27 mouse cellular contexts compared by ENCODE assay signal in genomic region chr8:55964759-55965320, GRCm38 (mm10). TPM values are rescaled to one million over a fixed set of nuclear protein-coding genes. Genes with fewer than 3 reads are reported as not detected.
DNase-seq lines count a peak whose midpoint lies in the region; ATAC-seq lines count a peak whose summit lies in the region.
"Had no signal": no experiment of that assay in that cellular context is flagged by ENCODE, and none has a peak within 500 bp of the region (broad histone marks: within the 10 kb centered on the region; RNA-seq: fewer than 3 reads in every experiment).

No protein-coding gene starts in this region.

- no peak overlapping the region for H3K27ac ChIP-seq in forebrain, embryonic 12.5 days
- H3K27ac ChIP-seq in forebrain, embryonic 15.5 days (replicated peaks) = no peak overlapping the region
- no peak overlapping the region for H3K27ac ChIP-seq in neural tube, embryonic 12.5 days
- no peak overlapping the region for H3K27ac ChIP-seq in neural tube, embryonic 14.5 days (ENCODE audit: low read depth, low read length)
- H3K27ac ChIP-seq: embryonic facial prominence, embryonic 13.5 days; gastrocnemius, adult 2 months; heart, embryonic 10.5 days; hindbrain, embryonic 13.5 days; intestine, embryonic 15.5 days had no signal

- 32% methylated on average over 3 of the region's 3 CpGs for WGBS in forebrain, embryonic 12.5 days
- 8% methylated on average over 3 of the region's 3 CpGs for WGBS in forebrain, embryonic 15.5 days
- WGBS in neural tube, embryonic 12.5 days = 68% methylated on average over 3 of the region's 3 CpGs
- WGBS in neural tube, embryonic 14.5 days = 42% methylated on average over 3 of the region's 3 CpGs

- H3K27me3 ChIP-seq in forebrain, embryonic 12.5 days = peaks cover 4% of the 10 kb centered on the region
- peaks cover 7% of the 10 kb centered on the region; the same call in 1 of the 2 replicates for H3K27me3 ChIP-seq in forebrain, embryonic 15.5 days
- H3K27me3 ChIP-seq in neural tube, embryonic 12.5 days (replicated peaks) = no peaks in the 10 kb centered on the region
- no peaks in the 10 kb centered on the region for H3K27me3 ChIP-seq in neural tube, embryonic 14.5 days (ENCODE audit: control insufficient read depth, insufficient read depth, low read length)
- H3K27me3 ChIP-seq: embryonic facial prominence, embryonic 13.5 days; hindbrain, embryonic 13.5 days; intestine, embryonic 15.5 days; Patski had no signal

- DNase-seq in neural tube, embryonic 10.5 days (ENCODE audit: extremely low spot score, low spot score) = no peak
- DNase-seq in heart, adult 18-20 months = no peak
- no peak for DNase-seq in MN1 (ENCODE audit: low spot score)
- DNase-seq: adrenal gland, postnatal 14 days; cerebellum, adult 18-20 months; cerebellum, adult 9-11 months; cerebellum, postnatal 36 days; gastrocnemius, adult 2 months; gastrocnemius, postnatal 36 days; heart, adult 11 months; heart, postnatal 10 days; heart, postnatal 4 days had no signal

- H3K4me3 ChIP-seq in forebrain, embryonic 12.5 days (replicated peaks) = no peak overlapping the region
- no peak overlapping the region for H3K4me3 ChIP-seq in forebrain, embryonic 15.5 days
- H3K4me3 ChIP-seq in neural tube, embryonic 12.5 days = no peak overlapping the region
- no peak overlapping the region for H3K4me3 ChIP-seq in neural tube, embryonic 14.5 days (ENCODE audit: low read depth, low read length)
- H3K4me3 ChIP-seq: embryonic facial prominence, embryonic 13.5 days; gastrocnemius, adult 2 months; heart, embryonic 10.5 days; hindbrain, embryonic 13.5 days; intestine, embryonic 15.5 days had no signal

- no peaks in the 10 kb centered on the region for H3K4me1 ChIP-seq in forebrain, embryonic 12.5 days
- no peaks in the 10 kb centered on the region for H3K4me1 ChIP-seq in forebrain, embryonic 15.5 days
- no peaks in the 10 kb centered on the region for H3K4me1 ChIP-seq in neural tube, embryonic 12.5 days
- H3K4me1 ChIP-seq in neural tube, embryonic 14.5 days (ENCODE audit: control insufficient read depth, insufficient read depth, low read length) = no peaks in the 10 kb centered on the region
- H3K4me1 ChIP-seq: embryonic facial prominence, embryonic 13.5 days; heart, embryonic 10.5 days; hindbrain, embryonic 13.5 days; intestine, embryonic 15.5 days had no signal

- no peaks in the 10 kb centered on the region for H3K36me3 ChIP-seq in forebrain, embryonic 12.5 days (replicated peaks)
- no peaks in the 10 kb centered on the region for H3K36me3 ChIP-seq in forebrain, embryonic 15.5 days
- H3K36me3 ChIP-seq in neural tube, embryonic 12.5 days = no peaks in the 10 kb centered on the region
- H3K36me3 ChIP-seq in neural tube, embryonic 14.5 days (ENCODE audit: control insufficient read depth, insufficient read depth, low read length) = no peaks in the 10 kb centered on the region
- H3K36me3 ChIP-seq: embryonic facial prominence, embryonic 13.5 days; heart, embryonic 10.5 days; hindbrain, embryonic 13.5 days; intestine, embryonic 15.5 days had no signal

- ATAC-seq in forebrain, embryonic 12.5 days (ENCODE audit: low FRiP score) = peak; percentile 83; the same call in 1 of the 2 replicates
- ATAC-seq in forebrain, embryonic 15.5 days (replicated peaks) = no peak
- peak; percentile 65; the same call in 1 of the 2 replicates for ATAC-seq in neural tube, embryonic 12.5 days (ENCODE audit: low FRiP score, low read depth)
- ATAC-seq in neural tube, embryonic 14.5 days (ENCODE audit: low read depth) = peak; percentile 87; the same call in 1 of the 2 replicates
- no peak for ATAC-seq in erythroblast, adult 5-6 weeks (replicated peaks; ENCODE audit: low FRiP score, poor library complexity, severe bottlenecking)
- ATAC-seq: activated CD4-positive, CD25-positive, alpha-beta regulatory T cell, adult 4 months; intestine, embryonic 15.5 days; Patski had no signal

- no peak overlapping the region for H3K9ac ChIP-seq in forebrain, embryonic 12.5 days
- no peak overlapping the region for H3K9ac ChIP-seq in forebrain, embryonic 15.5 days (replicated peaks)
- no peak overlapping the region for H3K9ac ChIP-seq in neural tube, embryonic 12.5 days
- H3K9ac ChIP-seq in neural tube, embryonic 14.5 days (replicated peaks; ENCODE audit: low read depth, low read length) = no peak overlapping the region
- H3K9ac ChIP-seq: embryonic facial prominence, embryonic 13.5 days; hindbrain, embryonic 13.5 days; intestine, embryonic 15.5 days had no signal

- H3K9me3 ChIP-seq in forebrain, embryonic 12.5 days = no peaks in the 10 kb centered on the region
- no peaks in the 10 kb centered on the region for H3K9me3 ChIP-seq in forebrain, embryonic 15.5 days
- H3K9me3 ChIP-seq in neural tube, embryonic 12.5 days = no peaks in the 10 kb centered on the region
- no peaks in the 10 kb centered on the region for H3K9me3 ChIP-seq in neural tube, embryonic 14.5 days (ENCODE audit: control insufficient read depth, low read length)
- H3K9me3 ChIP-seq: embryonic facial prominence, embryonic 13.5 days; heart, embryonic 10.5 days; hindbrain, embryonic 13.5 days; intestine, embryonic 15.5 days had no signal

- H3K4me2 ChIP-seq in forebrain, embryonic 12.5 days = no peak overlapping the region
- no peak overlapping the region for H3K4me2 ChIP-seq in forebrain, embryonic 15.5 days (replicated peaks)
- H3K4me2 ChIP-seq in neural tube, embryonic 12.5 days (replicated peaks) = no peak overlapping the region
- no peak overlapping the region for H3K4me2 ChIP-seq in neural tube, embryonic 14.5 days (ENCODE audit: low read depth, low read length)
- H3K4me2 ChIP-seq: embryonic facial prominence, embryonic 13.5 days; hindbrain, embryonic 13.5 days; intestine, embryonic 15.5 days had no signal

RNA-seq across cellular contexts. Expression of gene Glra3, which starts 24.6 kb away (rescaled TPM):
- polyA plus RNA-seq in forebrain, embryonic 12.5 days (2016; fragmentation: Nextera tagmentation; extraction: Ambion mirVana) = 0.09 and 0.11 TPM in 2 replicates
- polyA plus RNA-seq in forebrain, embryonic 15.5 days (2015; fragmentation: Nextera tagmentation; extraction: Ambion mirVana) = 0.38 and 0.56 TPM in 2 replicates
- polyA plus RNA-seq in neural tube, embryonic 12.5 days (2016; fragmentation: Nextera tagmentation; extraction: Ambion mirVana) = 0.06 and 0.13 TPM in 2 replicates
- 1.5 and 3.2 TPM in 2 replicates for polyA plus RNA-seq in neural tube, embryonic 14.5 days (2014; fragmentation: Nextera tagmentation; extraction: Ambion mirVana)
- not detected in 2 replicates for total RNA-seq in erythroblast, adult 5-6 weeks (2015; ENCODE audit: low replicate concordance)
- total RNA-seq in erythroblast, adult 5-6 weeks (2017; ENCODE audit: low replicate concordance) = not detected in 2 replicates
- total RNA-seq in heart, adult 18-20 months (2021) = not detected
- total RNA-seq: adrenal gland, adult 18-20 months; adrenal gland, postnatal 14 days; gastrocnemius, adult 2 months; gastrocnemius, postnatal 36 days; heart, postnatal 10 days; heart, postnatal 4 days; MEL had no signal
- polyA plus RNA-seq: activated CD4-positive, CD25-positive, alpha-beta regulatory T cell, adult 4 months; heart, embryonic 10.5 days; heart, embryonic 14.5 days; Patski had no signal

RNA-seq across cellular contexts. Expression of gene Adam29, which starts 58.1 kb away (rescaled TPM):
- polyA plus RNA-seq in forebrain, embryonic 12.5 days (2016; fragmentation: Nextera tagmentation; extraction: Ambion mirVana) = not detected in 2 replicates
- not detected in 2 replicates for polyA plus RNA-seq in forebrain, embryonic 15.5 days (2015; fragmentation: Nextera tagmentation; extraction: Ambion mirVana)
- polyA plus RNA-seq in neural tube, embryonic 12.5 days (2016; fragmentation: Nextera tagmentation; extraction: Ambion mirVana) = not detected in 2 replicates
- not detected in 2 replicates for polyA plus RNA-seq in neural tube, embryonic 14.5 days (2014; fragmentation: Nextera tagmentation; extraction: Ambion mirVana)
- total RNA-seq in erythroblast, adult 5-6 weeks (2015; ENCODE audit: low replicate concordance) = not detected in 2 replicates
- total RNA-seq in erythroblast, adult 5-6 weeks (2017; ENCODE audit: low replicate concordance) = not detected in 2 replicates
- total RNA-seq in heart, adult 18-20 months (2021) = not detected
- total RNA-seq: adrenal gland, adult 18-20 months; adrenal gland, postnatal 14 days; gastrocnemius, adult 2 months; gastrocnemius, postnatal 36 days; heart, postnatal 10 days; heart, postnatal 4 days; MEL had no signal
- polyA plus RNA-seq: activated CD4-positive, CD25-positive, alpha-beta regulatory T cell, adult 4 months; C2C12; embryonic facial prominence, embryonic 13.5 days; heart, embryonic 10.5 days; heart, embryonic 14.5 days; hindbrain, embryonic 13.5 days; intestine, embryonic 15.5 days; Patski had no signal

Comparison
In these comparisons a context has a peak if more than half of its experiments do, and no peak if none do; other contexts are left out.
1. ATAC-seq: peak in forebrain, embryonic 12.5 days (single experiment), neural tube, embryonic 12.5 days (single experiment) and neural tube, embryonic 14.5 days (single experiment); none in forebrain, embryonic 15.5 days (single experiment) and erythroblast, adult 5-6 weeks (single experiment).